Mouse (Mus musculus) heart, adult 2 months (tissue): ENCODE data around the gene Gm20388. TPM values are rescaled to one million over a fixed set of nuclear protein-coding genes. Genes with fewer than 3 reads are reported as not detected.

ENCODE experiments used
- DNase-seq, 2 experiments: peaks; one replicate each; pipeline ENCODE4 v3.0.0; 2021
- H3K27ac ChIP-seq: fragments of 200-600 bp; 2 replicates; pipeline ENCODE4 v1.8.1; 2022
- H3K27me3 ChIP-seq: fragments of 200-500 bp; 2 replicates; pipeline ENCODE4 v1.6.1; 2012; ENCODE audit warnings: mild to moderate bottlenecking, low read length, inconsistent platforms, mixed read lengths; ENCODE audit not compliant: control insufficient read depth, insufficient read depth
- H3K36me3 ChIP-seq: fragments of 200-500 bp; 2 replicates; pipeline ENCODE4 v1.6.1; 2012; ENCODE audit warnings: low read length, inconsistent platforms; ENCODE audit not compliant: control insufficient read depth, insufficient read depth
- H3K4me1 ChIP-seq: fragments of 200-500 bp; 2 replicates; pipeline ENCODE4 v1.6.1; 2011; ENCODE audit warnings: low read length; ENCODE audit not compliant: control insufficient read depth, insufficient read depth
- H3K4me3 ChIP-seq: fragments of 200-600 bp; 2 replicates; pipeline ENCODE4 v1.8.1; 2022
- H3K79me2 ChIP-seq: fragments of 200-500 bp; replicated peaks from 2 replicates; pipeline ENCODE4 v1.6.1; 2012; ENCODE audit warnings: mild to moderate bottlenecking, inconsistent platforms, low read length, moderate library complexity, mixed read lengths; ENCODE audit not compliant: control insufficient read depth, insufficient read depth
- H3K9ac ChIP-seq: fragments of 200-500 bp; 2 replicates; pipeline ENCODE4 v1.6.1; 2012; ENCODE audit warnings: low read depth, mild to moderate bottlenecking, control low read depth, inconsistent platforms, low read length, mixed read lengths
- CTCF ChIP-seq: fragments of 200-600 bp; IDR thresholded peaks from 2 replicates; pipeline ENCODE4 v1.8.1; 2022; ENCODE audit warnings: antibody characterized with exemption, mild to moderate bottlenecking, moderate library complexity
- EP300 ChIP-seq: fragments of 200-500 bp; IDR thresholded peaks from 2 replicates; pipeline ENCODE4 v1.6.1; 2011; ENCODE audit warnings: low read depth, low read length, control low read depth; ENCODE audit not compliant: insufficient read depth
- POLR2A ChIP-seq: fragments of 200-500 bp; IDR thresholded peaks from 2 replicates; pipeline ENCODE4 v1.6.1; 2011; ENCODE audit warnings: mild to moderate bottlenecking, low read depth, low read length, control low read depth; ENCODE audit not compliant: insufficient read depth
- WGBS: fragments of 180-500 bp; shearing (Covaris S2); methylation state at CpG from one replicate; pipeline ENCODE4 v1.1.7; 2018; 5-methylcytosine and 5-hydroxymethylcytosine counted together
- intact Hi-C: fragments of 180-260 bp; cut with DNase I; formaldehyde crosslinking; loops from one replicate; pipeline ENCODE4 v1.15.1; 2025
- polyA plus RNA-seq: library from polyadenylated mRNA; depleted of rRNA; stranded (reverse); fragments of >200 nt; gene quantifications from 2 replicates; pipeline ENCODE4 v1.2.3, GENCODE M21; 2012
- total RNA-seq, 2 experiments: library from RNA; stranded (reverse); gene quantifications; 2 replicates each; pipeline ENCODE4 v1.2.3; 2021

Gene Gm20388
- total and polyA plus RNA-seq, 3 experiments = 1.8 to 32.3 TPM; not detected in 1

DNA sequence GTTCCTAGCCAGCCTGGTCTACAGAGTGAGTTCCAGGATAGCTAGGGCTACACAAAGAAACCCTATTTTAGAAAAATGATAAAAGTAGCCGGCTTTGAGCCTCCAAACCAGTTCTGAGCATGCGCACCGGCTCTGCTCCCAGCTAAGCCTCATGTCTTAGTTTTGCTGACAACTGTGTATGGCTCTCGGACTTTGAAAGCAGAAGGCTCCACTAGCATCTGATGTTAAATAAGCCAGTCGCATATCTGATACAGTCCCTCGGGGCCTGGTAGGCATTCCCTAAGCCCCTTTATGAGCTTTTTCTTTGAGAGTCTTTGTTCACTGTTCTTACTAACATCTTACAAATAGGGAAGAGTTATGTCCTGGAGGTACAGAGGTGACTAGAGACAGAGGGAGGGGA is 1937.3 kb downstream of the Gm20388 start:
- H3K4me3 ChIP-seq = no peak overlapping the region
- DNase-seq = no peak
- no peak overlapping the region for H3K9ac ChIP-seq
- TF ChIP-seq CTCF = no peak
- no peak for TF ChIP-seq EP300
- no peak for TF ChIP-seq POLR2A
- H3K27ac ChIP-seq = no peak overlapping the region
- no peaks in the 10 kb centered on the region for H3K79me2 ChIP-seq
- intact Hi-C loops = no loop called here
- H3K27me3 ChIP-seq = no peaks in the 10 kb centered on the region
- 73% methylated on average over 6 of the region's 6 CpGs for WGBS
- H3K36me3 ChIP-seq = no peaks in the 10 kb centered on the region
- H3K4me1 ChIP-seq = no peaks in the 10 kb centered on the region; the same call in 1 of the 2 replicates

- no peak overlapping the region for H3K4me3 ChIP-seq
- H3K9ac ChIP-seq = no peak overlapping the region
- no peaks in the 10 kb centered on the region; the same call in 1 of the 2 replicates for H3K4me1 ChIP-seq
- H3K27me3 ChIP-seq = no peaks in the 10 kb centered on the region
- H3K36me3 ChIP-seq = no peaks in the 10 kb centered on the region
- TF ChIP-seq CTCF (no peak), EP300 (no peak), POLR2A (no peak)
- 39% methylated on average over 10 of the region's 10 CpGs for WGBS
- DNase-seq = no peak
- no peak overlapping the region for H3K27ac ChIP-seq
- no peaks in the 10 kb centered on the region for H3K79me2 ChIP-seq
- intact Hi-C loops = no loop called here
Measured at GRCm38 (mm10) chr8:121848495-121848894, 1937.9 kb downstream of the Gm20388 start.

DNA sequence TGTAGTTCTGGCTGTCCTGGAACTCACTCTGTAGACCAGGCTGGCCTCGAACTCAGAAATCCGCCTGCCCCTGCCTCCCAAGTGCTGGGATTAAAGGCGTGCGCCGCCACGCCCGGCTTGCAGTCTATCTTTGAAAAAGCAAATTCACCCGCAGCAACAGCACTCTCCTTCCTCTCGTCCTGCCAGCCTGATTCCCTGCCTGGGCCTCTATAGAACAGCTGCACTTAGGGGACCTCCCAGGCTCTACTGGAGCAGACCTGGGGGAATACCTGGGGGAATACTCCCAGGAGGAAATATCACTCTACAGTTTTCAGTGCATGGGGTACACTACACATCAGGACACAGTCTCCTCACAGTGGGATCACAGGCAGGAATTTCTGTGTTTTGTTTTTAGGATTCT is 1938.7 kb downstream of the Gm20388 start:
- Histone ChIP-seq H3K9ac (no peak overlapping the region), H3K79me2 (no peaks in the 10 kb centered on the region), H3K4me3 (no peak overlapping the region), H3K27me3 (no peaks in the 10 kb centered on the region), H3K36me3 (no peaks in the 10 kb centered on the region), H3K4me1 (no peaks in the 10 kb centered on the region; the same call in 1 of the 2 replicates), H3K27ac (no peak overlapping the region)
- intact Hi-C loops = no loop called here
- 66% methylated on average over 9 of the region's 9 CpGs for WGBS
- TF ChIP-seq CTCF (no peak), POLR2A (no peak), EP300 (no peak)
- no peak for DNase-seq

DNA sequence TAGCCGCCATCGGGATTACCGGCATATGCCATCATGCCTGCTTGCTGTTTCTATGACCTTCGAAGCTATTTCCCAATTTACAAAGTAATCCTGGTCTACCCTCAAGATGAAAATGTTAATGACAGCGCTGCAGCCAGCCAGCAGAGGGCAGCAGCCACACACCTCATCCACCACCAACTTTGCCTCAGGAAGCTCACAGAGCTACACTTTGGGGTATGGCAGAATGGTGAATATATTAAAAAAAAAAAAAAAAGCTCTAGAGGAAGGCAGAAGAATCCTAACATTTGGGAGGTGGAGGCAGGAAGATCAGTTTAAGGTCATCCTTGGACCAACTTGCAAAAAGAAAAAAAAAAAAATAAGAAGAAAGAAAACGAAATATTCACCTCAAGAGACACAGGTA is 1939.4 kb downstream of the Gm20388 start:
- 15% methylated on average over 6 of the region's 6 CpGs for WGBS
- intact Hi-C loops = no loop called here

GRCm38 (mm10) chr8:121850436-121850820 is 1939.8 kb downstream of the Gm20388 start:
- DNase-seq = no peak
- intact Hi-C loops = no loop called here
- H3K36me3 ChIP-seq = no peaks in the 10 kb centered on the region
- no peak overlapping the region for H3K9ac ChIP-seq
- TF ChIP-seq EP300 (no peak), POLR2A (no peak)
- no peak overlapping the region for H3K27ac ChIP-seq
- H3K4me1 ChIP-seq = no peaks in the 10 kb centered on the region; the same call in 1 of the 2 replicates
- WGBS = 43% methylated on average over 12 of the region's 12 CpGs
- no peaks in the 10 kb centered on the region for H3K79me2 ChIP-seq
- H3K27me3 ChIP-seq = no peaks in the 10 kb centered on the region
- no peak overlapping the region for H3K4me3 ChIP-seq

More for the DNA sequence above, 1939.4 kb downstream of the Gm20388 start:
- TF ChIP-seq POLR2A (no peak), EP300 (0 out of 2 replicates have a peak, but pooled peaks have one; percentile 41), CTCF (peak; percentile 84)
- Histone ChIP-seq H3K9ac (no peak overlapping the region), H3K27ac (no peak overlapping the region), H3K27me3 (no peaks in the 10 kb centered on the region), H3K79me2 (no peaks in the 10 kb centered on the region), H3K4me3 (no peak overlapping the region), H3K4me1 (no peaks in the 10 kb centered on the region; the same call in 1 of the 2 replicates), H3K36me3 (no peaks in the 10 kb centered on the region)
- peak; percentile 67 to 76 for DNase-seq

- Histone ChIP-seq H3K27me3 (no peaks in the 10 kb centered on the region), H3K36me3 (no peaks in the 10 kb centered on the region), H3K79me2 (no peaks in the 10 kb centered on the region), H3K9ac (peak overlapping the region; percentile 9; the same call in 1 of the 2 replicates), H3K4me3 (0 out of 2 replicates have a peak overlapping the region, but pooled peaks have one; percentile 17), H3K27ac (no peak overlapping the region), H3K4me1 (no peaks in the 10 kb centered on the region; the same call in 1 of the 2 replicates)
- WGBS = 6% methylated on average over 24 of the region's 24 CpGs
- intact Hi-C loops = loop anchor here (1.0 kb wide), 2 partner anchors 58 to 74 kb away; no protein-coding TSS in a partner anchor
- peak; percentile 91 to 96 for DNase-seq
- TF ChIP-seq EP300 (peak; percentile 71; the same call in 1 of the 2 replicates), POLR2A (no peak), CTCF (peak; percentile 95)
Measured at GRCm38 (mm10) chr8:121850821-121851470, 1940.3 kb downstream of the Gm20388 start.
